8 mouse cellular contexts compared by ENCODE assay signal in genomic region chr13:12680283-12680953, GRCm38 (mm10).
A peak's percentile ranks its signal among the peaks of the same experiment; 100 is the strongest.
DNase-seq lines count a peak whose midpoint lies in the region; ATAC-seq lines count a peak whose summit lies in the region.
"Not testable (repeated sequence)": the region's sequence is repeated elsewhere in the genome, so short reads cannot be mapped to it uniquely, and the experiment has no call there.

No protein-coding gene starts in this region.

- H3K27me3 ChIP-seq in intestine, embryonic 16.5 days (replicated peaks; ENCODE audit: control insufficient read depth, insufficient read depth, low read length) = not testable (repeated sequence)

- WGBS in intestine, embryonic 16.5 days = 12% methylated on average over 19 of the region's 19 CpGs

- H3K4me3 ChIP-seq in intestine, embryonic 16.5 days (ENCODE audit: low read length) = peak overlapping the region; percentile 21

- H3K4me2 ChIP-seq in intestine, embryonic 16.5 days (ENCODE audit: low read depth, low read length) = peak overlapping the region; percentile 49

- not testable (repeated sequence) for H3K36me3 ChIP-seq in intestine, embryonic 16.5 days (ENCODE audit: control insufficient read depth, insufficient read depth, low read length)

- H3K9ac ChIP-seq in intestine, embryonic 16.5 days (ENCODE audit: low read depth, low read length) = peak overlapping the region; percentile 48; the same call in 1 of the 2 replicates

- H3K27ac ChIP-seq in intestine, embryonic 16.5 days (ENCODE audit: low read length) = not testable (repeated sequence)

- H3K4me1 ChIP-seq in intestine, embryonic 16.5 days (ENCODE audit: control insufficient read depth, insufficient read depth, low read length) = not testable (repeated sequence)

- H3K9me3 ChIP-seq in intestine, embryonic 16.5 days (ENCODE audit: control insufficient read depth, low read length) = not testable (repeated sequence)

- intact Hi-C loops in left cerebral cortex, postnatal 10 days (cut with DNase I) = loop anchor here (2.0 kb wide), 1 partner anchor 206 kb away; no protein-coding TSS in a partner anchor

- DNase-seq in adrenal gland, adult 2 months = peak; percentile 58
- DNase-seq in embryo, embryonic 10 days (ENCODE audit: low spot score) = peak; percentile 39
- peak; percentile 35 to 78 for DNase-seq in heart, adult 18-20 months
- peak; percentile 32 to 40 for DNase-seq in left cerebral cortex, postnatal 10 days (ENCODE audit: extremely low spot score in 1 of 2, low spot score in 2 of 2)
- peak; percentile 82 for DNase-seq in lung, postnatal 36 days
- DNase-seq in ovary, postnatal 36 days (ENCODE audit: low spot score) = peak; percentile 27
- DNase-seq in urinary bladder, adult 18-20 months (ENCODE audit: low spot score in 2 of 2) = peak; percentile 14 to 15

- peak; percentile 85 for ATAC-seq in intestine, embryonic 16.5 days

Comparison
In these comparisons a context has a peak if more than half of its experiments do, and no peak if none do; other contexts are left out.
1. DNase-seq: peak in every context shown above with its lines; median percentile 82 in lung, postnatal 36 days; 58 in adrenal gland, adult 2 months; 56 in heart, adult 18-20 months; 39 in embryo, embryonic 10 days; 36 in left cerebral cortex, postnatal 10 days; 27 in ovary, postnatal 36 days; 14 in urinary bladder, adult 18-20 months.